Mouse (Mus musculus) heart, adult 2 months (tissue): ENCODE measurements at regions not wholly inside any gene's neighbourhood (a gene's known extent, or its start where the extent isn't known, plus 50 kb on each side); places are given as distances from the start of the nearest gene placed in this dataset.

ENCODE experiments used
- DNase-seq, 2 experiments: peaks; one replicate each; pipeline ENCODE4 v3.0.0; 2021
- H3K27ac ChIP-seq: fragments of 200-600 bp; 2 replicates; pipeline ENCODE4 v1.8.1; 2022
- H3K27me3 ChIP-seq: fragments of 200-500 bp; 2 replicates; pipeline ENCODE4 v1.6.1; 2012; ENCODE audit warnings: mild to moderate bottlenecking, low read length, inconsistent platforms, mixed read lengths; ENCODE audit not compliant: control insufficient read depth, insufficient read depth
- H3K36me3 ChIP-seq: fragments of 200-500 bp; 2 replicates; pipeline ENCODE4 v1.6.1; 2012; ENCODE audit warnings: low read length, inconsistent platforms; ENCODE audit not compliant: control insufficient read depth, insufficient read depth
- H3K4me1 ChIP-seq: fragments of 200-500 bp; 2 replicates; pipeline ENCODE4 v1.6.1; 2011; ENCODE audit warnings: low read length; ENCODE audit not compliant: control insufficient read depth, insufficient read depth
- H3K4me3 ChIP-seq: fragments of 200-600 bp; 2 replicates; pipeline ENCODE4 v1.8.1; 2022
- H3K79me2 ChIP-seq: fragments of 200-500 bp; replicated peaks from 2 replicates; pipeline ENCODE4 v1.6.1; 2012; ENCODE audit warnings: mild to moderate bottlenecking, inconsistent platforms, low read length, moderate library complexity, mixed read lengths; ENCODE audit not compliant: control insufficient read depth, insufficient read depth
- H3K9ac ChIP-seq: fragments of 200-500 bp; 2 replicates; pipeline ENCODE4 v1.6.1; 2012; ENCODE audit warnings: low read depth, mild to moderate bottlenecking, control low read depth, inconsistent platforms, low read length, mixed read lengths
- CTCF ChIP-seq: fragments of 200-600 bp; IDR thresholded peaks from 2 replicates; pipeline ENCODE4 v1.8.1; 2022; ENCODE audit warnings: antibody characterized with exemption, mild to moderate bottlenecking, moderate library complexity
- EP300 ChIP-seq: fragments of 200-500 bp; IDR thresholded peaks from 2 replicates; pipeline ENCODE4 v1.6.1; 2011; ENCODE audit warnings: low read depth, low read length, control low read depth; ENCODE audit not compliant: insufficient read depth
- POLR2A ChIP-seq: fragments of 200-500 bp; IDR thresholded peaks from 2 replicates; pipeline ENCODE4 v1.6.1; 2011; ENCODE audit warnings: mild to moderate bottlenecking, low read depth, low read length, control low read depth; ENCODE audit not compliant: insufficient read depth
- WGBS: fragments of 180-500 bp; shearing (Covaris S2); methylation state at CpG from one replicate; pipeline ENCODE4 v1.1.7; 2018; 5-methylcytosine and 5-hydroxymethylcytosine counted together
- intact Hi-C: fragments of 180-260 bp; cut with DNase I; formaldehyde crosslinking; loops from one replicate; pipeline ENCODE4 v1.15.1; 2025

GRCm38 (mm10) chr4:142348910-142349309, 109.7 kb upstream of the Kazn start:
- H3K4me3 ChIP-seq: no peak overlapping the region
- intact Hi-C loops: loop anchor here (1.0 to 2.0 kb wide), 2 partner anchors 98 to 196 kb away; no protein-coding TSS in a partner anchor
- TF ChIP-seq CTCF (peak; percentile 80), POLR2A (no peak), EP300 (no peak)

GRCm38 (mm10) chr4:142342482-142343206, 103.4 kb upstream of the Kazn start:
- no peak for DNase-seq
- Histone ChIP-seq H3K9ac (no peak overlapping the region), H3K36me3 (no peaks in the 10 kb centered on the region), H3K27ac (no peak overlapping the region), H3K4me1 (no peaks in the 10 kb centered on the region), H3K4me3 (no peak overlapping the region), H3K79me2 (no peaks in the 10 kb centered on the region), H3K27me3 (no peaks in the 10 kb centered on the region)
- 75% methylated on average over 19 of the region's 19 CpGs for WGBS
- TF ChIP-seq POLR2A (no peak), EP300 (no peak), CTCF (no peak)
- intact Hi-C loops: no loop called here

More at GRCm38 (mm10) chr4:142348910-142349309, 109.7 kb upstream of the Kazn start:
- no peaks in the 10 kb centered on the region for H3K79me2 ChIP-seq
- WGBS: 29% methylated on average over 6 of the region's 6 CpGs
- H3K27me3 ChIP-seq: no peaks in the 10 kb centered on the region
- H3K36me3 ChIP-seq: no peaks in the 10 kb centered on the region
- H3K27ac ChIP-seq: no peak overlapping the region
- peak; percentile 20 to 33 for DNase-seq
- no peak overlapping the region for H3K9ac ChIP-seq
- H3K4me1 ChIP-seq: no peaks in the 10 kb centered on the region

DNA sequence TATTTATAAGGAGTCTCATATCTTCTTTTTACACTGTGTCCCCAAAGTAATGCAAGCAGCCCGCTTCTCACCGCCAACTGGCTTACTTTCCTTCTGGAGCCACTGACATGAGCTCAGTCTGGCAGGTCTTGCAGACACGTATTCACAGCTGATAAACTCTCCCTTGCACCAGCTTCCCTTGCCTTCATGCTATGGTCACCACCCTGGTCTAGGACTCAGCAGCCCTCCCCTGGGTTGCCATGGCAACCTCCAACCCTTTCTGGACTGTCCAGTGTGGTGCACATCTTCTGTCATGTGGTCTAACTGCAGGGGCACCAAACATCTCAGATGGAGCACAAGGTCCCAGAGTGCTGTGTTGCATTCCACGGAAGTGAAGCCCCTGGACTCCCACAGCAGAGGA, 102.1 kb upstream of the Kazn start:
- Histone ChIP-seq H3K79me2 (no peaks in the 10 kb centered on the region), H3K27me3 (no peaks in the 10 kb centered on the region), H3K9ac (no peak overlapping the region), H3K36me3 (no peaks in the 10 kb centered on the region), H3K4me3 (no peak overlapping the region), H3K4me1 (no peaks in the 10 kb centered on the region; the same call in 1 of the 2 replicates), H3K27ac (no peak overlapping the region)
- WGBS: 48% methylated on average over 4 of the region's 4 CpGs
- DNase-seq: peak in 1 of 2 experiments; percentile 5
- intact Hi-C loops: no loop called here
- TF ChIP-seq EP300: no peak
- TF ChIP-seq POLR2A: no peak
- no peak for TF ChIP-seq CTCF

DNA sequence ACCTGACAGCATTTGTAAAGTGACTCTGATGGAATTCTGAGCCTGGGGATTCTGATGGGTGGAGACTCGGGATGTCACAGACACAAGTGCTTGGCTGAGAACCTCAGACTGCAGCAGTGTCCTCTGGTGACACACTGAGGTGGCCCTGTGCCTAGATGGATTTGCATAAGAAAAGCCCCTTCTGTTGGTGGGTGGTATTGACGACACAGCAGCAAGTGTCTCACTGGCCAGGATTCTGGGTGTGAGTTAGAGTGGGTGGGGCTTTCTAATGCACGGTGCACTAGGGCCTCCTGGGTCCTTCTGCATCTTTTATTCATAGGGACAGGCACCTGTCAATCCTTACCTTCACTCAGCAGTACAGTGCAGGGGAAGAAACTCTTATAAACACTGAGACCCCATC, 100.9 kb upstream of the Kazn start:
- DNase-seq: no peak
- 19% methylated on average over 3 of the region's 3 CpGs for WGBS
- Histone ChIP-seq H3K27me3 (no peaks in the 10 kb centered on the region), H3K4me3 (no peak overlapping the region), H3K27ac (no peak overlapping the region), H3K4me1 (no peaks in the 10 kb centered on the region; the same call in 1 of the 2 replicates), H3K9ac (no peak overlapping the region), H3K36me3 (no peaks in the 10 kb centered on the region), H3K79me2 (no peaks in the 10 kb centered on the region)
- intact Hi-C loops: no loop called here
- no peak for TF ChIP-seq CTCF
- no peak for TF ChIP-seq EP300
- TF ChIP-seq POLR2A: no peak

DNA sequence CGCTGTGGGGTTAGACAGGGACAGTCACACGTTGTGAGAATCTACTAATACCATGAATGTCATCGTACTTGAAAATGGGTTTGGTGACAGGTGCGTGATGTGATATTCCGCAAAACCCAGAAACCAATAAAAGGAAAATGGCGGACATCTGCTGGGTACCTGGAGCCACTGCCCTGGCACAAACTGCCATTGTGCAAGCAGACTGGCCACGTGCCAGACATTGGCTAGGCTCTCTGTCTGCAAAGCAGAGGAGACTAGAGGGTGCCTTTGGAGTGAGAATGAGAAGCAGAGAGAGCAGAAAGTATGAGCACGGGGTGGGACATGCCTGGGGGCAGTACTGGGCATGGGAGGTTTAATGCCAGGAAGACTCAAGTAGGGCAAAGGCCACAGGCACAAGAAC, 98.5 kb upstream of the Kazn start:
- Histone ChIP-seq H3K4me1 (no peaks in the 10 kb centered on the region; the same call in 1 of the 2 replicates), H3K9ac (no peak overlapping the region), H3K79me2 (no peaks in the 10 kb centered on the region), H3K27ac (no peak overlapping the region), H3K27me3 (no peaks in the 10 kb centered on the region), H3K36me3 (no peaks in the 10 kb centered on the region), H3K4me3 (no peak overlapping the region)
- intact Hi-C loops: no loop called here
- TF ChIP-seq POLR2A (no peak), CTCF (no peak), EP300 (no peak)
- peak; percentile 50 to 56 for DNase-seq
- WGBS: 76% methylated on average over 8 of the region's 8 CpGs

GRCm38 (mm10) chr4:142336943-142337342, 97.7 kb upstream of the Kazn start:
- H3K27me3 ChIP-seq: no peaks in the 10 kb centered on the region
- no peak overlapping the region for H3K9ac ChIP-seq
- H3K4me1 ChIP-seq: no peaks in the 10 kb centered on the region; the same call in 1 of the 2 replicates
- H3K79me2 ChIP-seq: no peaks in the 10 kb centered on the region
- H3K4me3 ChIP-seq: no peak overlapping the region
- no peak for TF ChIP-seq CTCF
- TF ChIP-seq EP300: no peak
- TF ChIP-seq POLR2A: no peak
- intact Hi-C loops: no loop called here
- no peaks in the 10 kb centered on the region for H3K36me3 ChIP-seq
- DNase-seq: peak in 1 of 2 experiments; percentile 8
- H3K27ac ChIP-seq: no peak overlapping the region
- 58% methylated on average over 2 of the region's 2 CpGs for WGBS
